Mouse (Mus musculus) liver, postnatal 0 days (tissue): ENCODE results near the gene Nalcn. TPM values are rescaled to one million over a fixed set of nuclear protein-coding genes. Genes with fewer than 3 reads are reported as not detected.

Source experiments
- ATAC-seq: fragments of 200-750 bp; cut with Nextera tagmentation; 2 replicates; pipeline ENCODE4 v1.8.0; 2017; ENCODE audit warnings: mild to moderate bottlenecking, moderate library complexity
- DNase-seq: peaks from one replicate; pipeline ENCODE4 v3.0.0-alpha.2; 2016
- H3K27ac ChIP-seq: fragments of 300-500 bp; sonication (generic); 2 replicates; pipeline ENCODE4 v1.5.1; 2014; ENCODE audit warnings: antibody characterized with exemption, moderate library complexity, mild to moderate bottlenecking, low read depth
- H3K27me3 ChIP-seq: fragments of 300-500 bp; sonication (generic); 2 replicates; pipeline ENCODE4 v1.6.1; 2014; ENCODE audit warnings: low read length, control low read depth, mixed read lengths; ENCODE audit not compliant: insufficient read depth
- H3K36me3 ChIP-seq: fragments of 300-500 bp; sonication (generic); replicated peaks from 2 replicates; pipeline ENCODE4 v1.6.1; 2014; ENCODE audit warnings: mild to moderate bottlenecking, control low read depth, low read length, moderate library complexity, mixed read lengths; ENCODE audit not compliant: insufficient read depth
- H3K4me1 ChIP-seq: fragments of 300-500 bp; sonication (generic); 2 replicates; pipeline ENCODE4 v1.6.1; 2014; ENCODE audit warnings: antibody characterized with exemption, mild to moderate bottlenecking, control low read depth; ENCODE audit not compliant: insufficient read depth
- H3K4me2 ChIP-seq: fragments of 300-500 bp; sonication (generic); 2 replicates; pipeline ENCODE4 v1.6.1; 2014; ENCODE audit warnings: low read depth, mild to moderate bottlenecking, low read length, moderate library complexity, mixed read lengths
- H3K4me3 ChIP-seq: fragments of 300-500 bp; sonication (generic); 2 replicates; pipeline ENCODE4 v1.5.1; 2014; ENCODE audit warnings: low read depth, low read length
- H3K9ac ChIP-seq: fragments of 300-500 bp; sonication (generic); replicated peaks from 2 replicates; pipeline ENCODE4 v1.6.1; 2014; ENCODE audit warnings: mild to moderate bottlenecking, moderate library complexity
- H3K9me3 ChIP-seq: fragments of 300-500 bp; sonication (generic); 2 replicates; pipeline ENCODE4 v1.6.1; 2016; ENCODE audit warnings: mild to moderate bottlenecking, control low read depth, low read length, mixed read lengths
- CTCF ChIP-seq: sonication (generic); IDR thresholded peaks from 2 replicates; pipeline ENCODE4 v1.5.1; 2016; ENCODE audit warnings: antibody characterized with exemption, low read depth
- EP300 ChIP-seq: IDR thresholded peaks from 2 replicates; pipeline ENCODE4 v1.6.1; 2016; ENCODE audit warnings: antibody characterized with exemption, low read depth, mild to moderate bottlenecking
- WGBS: fragments of 180-500 bp; shearing (Covaris S2); extraction: QIAGEN DNeasy Blood & Tissue Kit; methylation state at CpG from one replicate; pipeline ENCODE4 v1.1.7; 2014; ENCODE audit not compliant: insufficient replicate concordance; 5-methylcytosine and 5-hydroxymethylcytosine counted together
- polyA plus RNA-seq: library from polyadenylated mRNA; unstranded; fragments of >200 nt; fragmentation: Nextera tagmentation; extraction: Ambion mirVana; gene quantifications from 2 replicates; pipeline ENCODE4 v1.2.1, GENCODE M21; 2015

Nalcn gene
- polyA plus RNA-seq, 1 experiment from 2014 or later = not detected

DNA sequence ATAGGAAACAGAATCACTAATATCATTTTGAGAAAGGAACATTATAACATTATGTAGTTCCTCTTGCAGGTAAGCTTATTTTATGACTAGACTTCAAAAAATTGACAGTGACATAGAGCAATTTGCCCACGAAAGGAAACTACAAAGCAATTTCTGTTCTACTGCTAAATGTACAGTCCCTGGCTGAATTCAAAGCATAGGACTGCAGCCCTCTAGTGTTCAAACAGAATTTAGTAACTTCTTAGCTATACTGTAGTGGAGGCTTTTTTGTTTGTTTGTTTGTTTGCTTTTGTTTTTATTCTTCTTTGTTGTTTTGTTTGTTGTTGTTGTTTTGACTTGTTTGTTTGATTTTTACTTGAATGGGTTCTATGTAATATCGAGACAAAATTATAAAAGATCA lies 354.8 kb downstream of the Nalcn start:
- DNase-seq (no peak), ATAC-seq (no peak)
- Histone ChIP-seq H3K9me3 (no peaks in the 10 kb centered on the region), H3K4me1 (no peaks in the 10 kb centered on the region), H3K9ac (no peak overlapping the region), H3K27me3 (no peaks in the 10 kb centered on the region), H3K4me2 (no peak overlapping the region), H3K27ac (no peak overlapping the region), H3K36me3 (no peaks in the 10 kb centered on the region), H3K4me3 (no peak overlapping the region)
- TF ChIP-seq EP300 = no peak
- no peak for TF ChIP-seq CTCF
- 52% methylated on average over 2 of the region's 2 CpGs for WGBS

DNA sequence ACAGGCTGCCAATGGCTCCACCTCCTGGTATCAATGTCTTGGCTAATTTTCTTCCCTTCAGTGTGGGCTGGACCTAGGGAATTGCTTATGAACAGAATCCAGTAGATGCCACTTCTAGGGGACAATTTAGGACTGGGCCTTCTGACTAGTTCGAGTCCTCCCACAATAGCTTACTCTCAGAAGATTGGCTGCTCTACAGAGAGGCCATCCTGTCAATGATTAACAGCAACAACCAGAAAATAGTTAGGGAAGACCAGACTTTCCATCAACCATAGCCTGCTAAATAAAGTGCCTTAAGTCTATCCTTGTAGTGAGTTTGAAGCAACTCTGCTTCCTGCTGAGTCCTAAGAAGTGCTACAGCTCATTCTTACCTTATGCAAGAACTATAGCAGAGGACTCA lies 386.2 kb downstream of the Nalcn start:
- ATAC-seq (no peak), DNase-seq (no peak)
- H3K27ac ChIP-seq = no peak overlapping the region
- no peak overlapping the region for H3K9ac ChIP-seq
- no peak for TF ChIP-seq CTCF
- H3K4me3 ChIP-seq = no peak overlapping the region
- H3K4me1 ChIP-seq = no peaks in the 10 kb centered on the region
- H3K9me3 ChIP-seq = no peaks in the 10 kb centered on the region
- no peaks in the 10 kb centered on the region for H3K36me3 ChIP-seq
- H3K4me2 ChIP-seq = no peak overlapping the region
- 31% methylated on average over 1 of the region's 1 CpGs for WGBS
- no peaks in the 10 kb centered on the region for H3K27me3 ChIP-seq

DNA sequence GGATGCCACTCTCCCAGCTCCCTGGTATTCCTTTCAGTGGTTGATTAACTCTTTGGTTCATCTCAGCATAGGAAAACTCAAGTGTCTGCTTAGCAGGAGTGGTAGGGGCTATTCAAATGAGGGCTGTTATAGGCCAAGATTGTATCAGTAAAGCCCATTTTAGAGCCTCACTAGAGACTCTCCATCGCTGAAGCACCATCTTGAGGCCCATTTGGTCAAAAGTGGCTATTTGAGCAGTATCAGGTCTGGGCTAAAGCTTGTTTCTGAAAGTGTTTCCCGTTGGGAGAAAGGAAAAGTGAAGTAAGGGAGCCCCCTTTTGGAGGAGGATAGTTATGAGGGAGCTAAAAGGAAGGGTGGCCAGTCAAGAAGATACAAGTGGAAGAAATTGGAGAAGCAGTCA lies 387.0 kb downstream of the Nalcn start:
- Histone ChIP-seq H3K4me3 (no peak overlapping the region), H3K4me1 (no peaks in the 10 kb centered on the region), H3K36me3 (no peaks in the 10 kb centered on the region), H3K27me3 (no peaks in the 10 kb centered on the region), H3K4me2 (no peak overlapping the region), H3K27ac (no peak overlapping the region), H3K9me3 (no peaks in the 10 kb centered on the region), H3K9ac (no peak overlapping the region)
- 8% methylated on average over 2 of the region's 2 CpGs for WGBS
- peak; percentile 24; the same call in 1 of the 2 replicates for TF ChIP-seq CTCF
- TF ChIP-seq EP300 = no peak
- no peak for DNase-seq
- no peak for ATAC-seq

DNA sequence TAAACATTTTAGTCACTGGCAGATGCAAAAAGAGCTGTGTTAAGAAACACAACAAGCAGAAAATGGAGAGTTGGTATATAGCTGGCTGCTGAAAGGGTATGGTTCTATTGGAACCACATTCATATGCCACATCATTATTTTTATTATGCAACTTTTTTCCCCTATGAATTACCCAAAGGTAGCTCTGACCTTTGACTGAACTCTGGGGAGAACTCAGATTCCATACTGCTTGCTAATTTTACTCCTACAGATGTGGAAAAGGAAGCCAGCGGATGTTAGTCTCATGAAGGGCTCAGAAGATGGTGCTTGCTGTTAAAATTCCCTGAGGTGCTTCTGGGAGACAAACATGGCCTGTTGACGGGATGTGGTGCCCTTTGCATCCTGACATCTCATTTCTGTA lies 389.9 kb downstream of the Nalcn start:
- no peaks in the 10 kb centered on the region for H3K9me3 ChIP-seq
- no peak overlapping the region for H3K4me2 ChIP-seq
- H3K9ac ChIP-seq = no peak overlapping the region
- WGBS = 61% methylated on average over 2 of the region's 2 CpGs
- no peak overlapping the region for H3K27ac ChIP-seq
- no peak overlapping the region for H3K4me3 ChIP-seq
- no peaks in the 10 kb centered on the region for H3K4me1 ChIP-seq
- H3K27me3 ChIP-seq = no peaks in the 10 kb centered on the region
- no peak for ATAC-seq
- no peaks in the 10 kb centered on the region for H3K36me3 ChIP-seq
- TF ChIP-seq EP300 = no peak
- DNase-seq = no peak

DNA sequence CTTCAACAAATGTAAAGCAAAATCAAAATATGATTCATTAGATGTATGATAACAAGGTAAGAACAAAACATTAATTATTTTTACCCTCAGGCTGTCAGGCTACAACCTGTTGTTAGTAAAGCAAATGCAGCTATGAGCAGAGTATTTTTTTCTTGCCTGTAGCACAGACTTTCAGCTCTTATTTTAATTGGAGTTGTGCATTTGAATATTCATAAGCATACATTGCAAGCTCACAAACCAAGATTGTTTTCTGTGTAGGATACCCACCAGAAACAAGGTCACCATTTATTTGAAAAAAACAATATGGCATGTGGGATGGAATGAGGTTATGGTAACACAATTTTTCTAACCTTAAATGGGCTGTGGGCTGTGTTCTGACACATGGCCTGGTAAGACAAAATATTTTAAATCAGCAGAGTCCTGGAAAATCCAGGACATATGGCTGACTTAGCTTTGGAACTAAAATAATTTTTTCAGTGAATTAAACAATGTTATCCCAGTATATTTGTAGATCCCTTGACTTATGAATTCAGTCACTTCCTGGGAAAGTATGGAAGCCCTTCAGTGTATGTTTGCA lies 394.2 kb downstream of the Nalcn start:
- H3K27ac ChIP-seq = no peak overlapping the region
- H3K9me3 ChIP-seq = no peaks in the 10 kb centered on the region
- ATAC-seq = no peak
- H3K4me2 ChIP-seq = no peak overlapping the region
- TF ChIP-seq EP300 (no peak), CTCF (no peak)
- H3K4me3 ChIP-seq = no peak overlapping the region
- no peaks in the 10 kb centered on the region for H3K27me3 ChIP-seq
- no peak overlapping the region for H3K9ac ChIP-seq
- DNase-seq = no peak
- H3K4me1 ChIP-seq = no peaks in the 10 kb centered on the region
- no peaks in the 10 kb centered on the region for H3K36me3 ChIP-seq

Other genes with a start within 250 kb of the Nalcn start
- 0.04 TPM in 1 of 2 replicates, not detected in the other for gene Itgbl1, start 32.8 kb upstream of the Nalcn start, polyA plus RNA-seq